Mouse (Mus musculus): ENCODE data around the gene Pum2.
"Not testable (repeated sequence)": the region's sequence is repeated elsewhere in the genome, so short reads cannot be mapped to it uniquely, and the experiment has no call there.

Gene Pum2

GRCm38 (mm10) chr12:8669846-8670245 is 4.1 kb upstream of the Pum2 start:
- no peak for DNase-seq

GRCm38 (mm10) chr12:8673121-8673973 is 587 bp upstream of the Pum2 start:
- DNase-seq = no peak

- peak; percentile 61 for DNase-seq
These were observed 487 bp downstream of the Pum2 start for GRCm38 (mm10) chr12:8674377-8674864.

- no peak for DNase-seq
These were observed 982 bp downstream of the Pum2 start for GRCm38 (mm10) chr12:8674891-8675341.

GRCm38 (mm10) chr12:8675361-8675760 is 1.4 kb downstream of the Pum2 start:
- no peak for DNase-seq

- DNase-seq = no peak
These were observed 2.4 kb downstream of the Pum2 start for GRCm38 (mm10) chr12:8676341-8676740.

GRCm38 (mm10) chr12:8677926-8678325 is 4.0 kb downstream of the Pum2 start:
- DNase-seq = no peak

GRCm38 (mm10) chr12:8684200-8684599 is 10.3 kb downstream of the Pum2 start:
- DNase-seq = no peak

- no peak for DNase-seq
These were observed 11.1 kb downstream of the Pum2 start for GRCm38 (mm10) chr12:8685036-8685435.

- DNase-seq = not testable (repeated sequence)
These were observed 15.9 kb downstream of the Pum2 start for GRCm38 (mm10) chr12:8689882-8690281.

GRCm38 (mm10) chr12:8698895-8699294 is 25.0 kb downstream of the Pum2 start:
- DNase-seq = peak; percentile 60

GRCm38 (mm10) chr12:8703988-8704387 is 30.1 kb downstream of the Pum2 start:
- DNase-seq = no peak

- no peak for DNase-seq
These were observed 34.9 kb downstream of the Pum2 start for GRCm38 (mm10) chr12:8708876-8709275.

- no peak for DNase-seq
These were observed 38.7 kb downstream of the Pum2 start for GRCm38 (mm10) chr12:8712665-8713064.

- no peak for DNase-seq
These were observed 42.2 kb downstream of the Pum2 start for GRCm38 (mm10) chr12:8716093-8716492.

GRCm38 (mm10) chr12:8726890-8727289 is 53.0 kb downstream of the Pum2 start:
- no peak for DNase-seq

GRCm38 (mm10) chr12:8728739-8729138 is 54.8 kb downstream of the Pum2 start:
- peak; percentile 9 for DNase-seq

GRCm38 (mm10) chr12:8753654-8754053 is 79.7 kb downstream of the Pum2 start:
- DNase-seq = no peak

- no peak for DNase-seq
These were observed 80.2 kb downstream of the Pum2 start for GRCm38 (mm10) chr12:8754116-8754515.

- DNase-seq = no peak
These were observed 84.1 kb downstream of the Pum2 start for GRCm38 (mm10) chr12:8758029-8758428.

GRCm38 (mm10) chr12:8759115-8759514 is 85.2 kb downstream of the Pum2 start:
- DNase-seq = no peak

- no peak for DNase-seq
These were observed 85.8 kb downstream of the Pum2 start for GRCm38 (mm10) chr12:8759779-8760178.

- DNase-seq = no peak
These were observed 86.6 kb downstream of the Pum2 start for GRCm38 (mm10) chr12:8760561-8760960.

GRCm38 (mm10) chr12:8761058-8761457 is 87.1 kb downstream of the Pum2 start:
- no peak for DNase-seq

- no peak for DNase-seq
These were observed 88.7 kb downstream of the Pum2 start for GRCm38 (mm10) chr12:8762667-8763066.

Measured in lung, postnatal 14 days (tissue).